ENCODE assay signal across 17 mouse cellular contexts in the genomic region with DNA sequence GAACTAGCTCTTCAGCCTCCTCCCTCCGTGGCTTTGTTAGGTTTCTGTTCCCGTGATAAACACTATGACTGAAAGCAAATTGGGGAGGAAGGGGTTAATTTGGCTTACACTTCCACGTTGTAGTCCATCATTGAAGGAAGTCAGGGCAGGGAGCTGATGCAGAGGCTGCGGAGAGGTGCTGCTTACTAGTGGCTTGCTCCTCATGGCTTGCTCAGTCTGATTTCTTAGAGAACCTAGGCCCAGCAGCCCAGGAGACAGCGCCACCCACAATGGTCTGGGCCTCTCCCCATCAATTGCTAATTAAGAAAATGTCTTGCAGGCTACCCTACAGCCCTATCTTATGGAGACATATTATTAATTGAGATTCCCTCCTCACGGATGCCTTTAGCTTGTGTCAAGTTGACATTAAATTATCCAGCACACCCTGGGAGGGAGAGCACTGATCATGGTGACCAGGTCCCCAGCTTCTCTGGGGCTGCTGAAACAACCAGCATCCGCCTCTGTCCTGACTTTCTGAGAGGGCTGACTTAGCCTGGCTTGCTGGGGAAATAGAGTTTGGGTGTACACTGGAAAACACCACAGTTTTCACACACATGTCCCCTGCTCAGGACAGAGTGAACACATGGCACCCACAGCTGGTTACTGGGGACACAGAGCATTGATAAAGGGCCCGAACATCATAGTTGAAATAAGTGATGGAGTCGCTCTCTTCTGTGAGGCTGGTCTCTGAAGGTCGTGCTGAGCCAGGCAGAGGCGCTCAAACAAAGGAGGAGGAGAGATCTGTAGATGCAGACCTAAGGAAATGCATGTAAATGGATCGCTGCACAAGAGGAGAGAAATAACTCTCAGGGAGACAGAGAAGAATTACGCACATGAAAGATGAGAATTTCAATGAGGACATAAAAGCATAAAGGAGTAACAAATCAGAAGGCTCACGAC. TPM values are rescaled to one million over a fixed set of nuclear protein-coding genes. Genes with fewer than 3 reads are reported as not detected.
DNase-seq lines count a peak whose midpoint lies in the region; ATAC-seq lines count a peak whose summit lies in the region.
"Had no signal": no experiment of that assay in that cellular context is flagged by ENCODE, and none has a peak within 500 bp of the region (broad histone marks: within the 10 kb centered on the region; RNA-seq: fewer than 3 reads in every experiment).

No protein-coding gene starts in this region.

- peak; percentile 56 for ATAC-seq in neural tube, embryonic 11.5 days (ENCODE audit: insufficient read depth, low FRiP score, low TSS enrichment)
- peak; percentile 60 for ATAC-seq in hindbrain, embryonic 13.5 days (ENCODE audit: low FRiP score)
- ATAC-seq in midbrain, embryonic 12.5 days (ENCODE audit: low FRiP score, low read depth) = 0 out of 2 replicates have a peak, but pooled peaks have one; percentile 11
- peak; percentile 81 for ATAC-seq in neural tube, embryonic 14.5 days (ENCODE audit: low read depth)

- H3K4me1 ChIP-seq in neural tube, embryonic 11.5 days (ENCODE audit: control insufficient read depth, insufficient read depth, low read length) = 0 out of 2 replicates have a peak, but pooled peaks cover 3% of the 10 kb centered on the region
- H3K4me1 ChIP-seq in hindbrain, embryonic 13.5 days (replicated peaks) = peaks cover 29% of the 10 kb centered on the region
- H3K4me1 ChIP-seq in midbrain, embryonic 12.5 days = peaks cover 15% of the 10 kb centered on the region
- H3K4me1 ChIP-seq in neural tube, embryonic 14.5 days (ENCODE audit: control insufficient read depth, insufficient read depth, low read length) = peaks cover 13% of the 10 kb centered on the region; the same call in 1 of the 2 replicates
- H3K4me1 ChIP-seq: liver, embryonic 15.5 days had no signal

- no peaks in the 10 kb centered on the region for H3K9me3 ChIP-seq in neural tube, embryonic 11.5 days (ENCODE audit: control insufficient read depth, low read length)
- H3K9me3 ChIP-seq in hindbrain, embryonic 13.5 days = no peaks in the 10 kb centered on the region
- H3K9me3 ChIP-seq in midbrain, embryonic 12.5 days = no peaks in the 10 kb centered on the region
- no peaks in the 10 kb centered on the region for H3K9me3 ChIP-seq in neural tube, embryonic 14.5 days (ENCODE audit: control insufficient read depth, low read length)
- H3K9me3 ChIP-seq: embryonic facial prominence, embryonic 10.5 days; heart, embryonic 10.5 days; liver, embryonic 15.5 days had no signal

- H3K4me2 ChIP-seq in neural tube, embryonic 11.5 days (ENCODE audit: low read depth) = no peak overlapping the region
- H3K4me2 ChIP-seq in hindbrain, embryonic 13.5 days = no peak overlapping the region
- no peak overlapping the region for H3K4me2 ChIP-seq in midbrain, embryonic 12.5 days (replicated peaks)
- H3K4me2 ChIP-seq in neural tube, embryonic 14.5 days (ENCODE audit: low read depth, low read length) = peak overlapping the region; percentile 2; the same call in 1 of the 2 replicates
- H3K4me2 ChIP-seq: liver, embryonic 15.5 days had no signal

- peak overlapping the region; percentile 8; the same call in 1 of the 2 replicates for H3K9ac ChIP-seq in neural tube, embryonic 11.5 days (ENCODE audit: low read length)
- no peak overlapping the region for H3K9ac ChIP-seq in hindbrain, embryonic 13.5 days
- no peak overlapping the region for H3K9ac ChIP-seq in midbrain, embryonic 12.5 days (replicated peaks)
- H3K9ac ChIP-seq in neural tube, embryonic 14.5 days (replicated peaks; ENCODE audit: low read depth, low read length) = no peak overlapping the region; the same call in 1 of the 2 replicates
- H3K9ac ChIP-seq: liver, embryonic 15.5 days had no signal

- H3K36me3 ChIP-seq in neural tube, embryonic 11.5 days (ENCODE audit: control insufficient read depth, insufficient read depth, low read length) = no peaks in the 10 kb centered on the region
- H3K36me3 ChIP-seq in hindbrain, embryonic 13.5 days = peaks cover 4% of the 10 kb centered on the region; the same call in 1 of the 2 replicates
- H3K36me3 ChIP-seq in midbrain, embryonic 12.5 days = no peaks in the 10 kb centered on the region
- no peaks in the 10 kb centered on the region for H3K36me3 ChIP-seq in neural tube, embryonic 14.5 days (ENCODE audit: control insufficient read depth, insufficient read depth, low read length)
- H3K36me3 ChIP-seq: embryonic facial prominence, embryonic 10.5 days; liver, embryonic 15.5 days had no signal

- H3K27ac ChIP-seq in neural tube, embryonic 11.5 days (ENCODE audit: low read depth, low read length) = peak overlapping the region; percentile 46
- peak overlapping the region; percentile 76 for H3K27ac ChIP-seq in hindbrain, embryonic 13.5 days
- H3K27ac ChIP-seq in midbrain, embryonic 12.5 days (replicated peaks) = no peak overlapping the region
- peak overlapping the region; percentile 70 for H3K27ac ChIP-seq in neural tube, embryonic 14.5 days (ENCODE audit: low read depth, low read length)
- H3K27ac ChIP-seq: embryonic facial prominence, embryonic 10.5 days; heart, embryonic 10.5 days; liver, embryonic 15.5 days; stomach, postnatal 0 days had no signal

- WGBS in neural tube, embryonic 11.5 days = 57% methylated on average over 14 of the region's 14 CpGs
- WGBS in hindbrain, embryonic 13.5 days = 46% methylated on average over 14 of the region's 14 CpGs
- WGBS in midbrain, embryonic 12.5 days = 65% methylated on average over 14 of the region's 14 CpGs
- 36% methylated on average over 14 of the region's 14 CpGs for WGBS in neural tube, embryonic 14.5 days

- H3K27me3 ChIP-seq in neural tube, embryonic 11.5 days (ENCODE audit: control insufficient read depth, insufficient read depth, low read length) = no peaks in the 10 kb centered on the region
- H3K27me3 ChIP-seq in hindbrain, embryonic 13.5 days = no peaks in the 10 kb centered on the region
- H3K27me3 ChIP-seq in midbrain, embryonic 12.5 days = no peaks in the 10 kb centered on the region
- H3K27me3 ChIP-seq in neural tube, embryonic 14.5 days (ENCODE audit: control insufficient read depth, insufficient read depth, low read length) = no peaks in the 10 kb centered on the region
- H3K27me3 ChIP-seq: liver, embryonic 15.5 days had no signal

- no peak overlapping the region for H3K4me3 ChIP-seq in neural tube, embryonic 11.5 days (ENCODE audit: low read depth, low read length)
- H3K4me3 ChIP-seq in hindbrain, embryonic 13.5 days = no peak overlapping the region
- no peak overlapping the region for H3K4me3 ChIP-seq in midbrain, embryonic 12.5 days
- H3K4me3 ChIP-seq in neural tube, embryonic 14.5 days (ENCODE audit: low read depth, low read length) = no peak overlapping the region
- H3K4me3 ChIP-seq: embryonic facial prominence, embryonic 10.5 days; heart, embryonic 10.5 days; liver, embryonic 15.5 days had no signal

- DNase-seq in neural tube, embryonic 11.5 days (ENCODE audit: low spot score) = no peak
- no peak for DNase-seq in neural tube, embryonic 10.5 days (ENCODE audit: extremely low spot score, low spot score)
- DNase-seq in layer of hippocampus, postnatal 10 days (ENCODE audit: low spot score in 2 of 2) = no peak
- DNase-seq in T-cell, adult 2 months (ENCODE audit: low spot score) = no peak
- DNase-seq in left cerebral cortex, adult 9 months (ENCODE audit: low spot score in 2 of 2) = no peak
- DNase-seq: adrenal gland, postnatal 10 days; gastrocnemius, postnatal 25 days; kidney, adult 11 months; thymus, postnatal 14 days had no signal

RNA-seq across cellular contexts. Expression of a gene that starts 39.2 kb away (rescaled TPM):
- polyA plus RNA-seq in neural tube, embryonic 11.5 days (2014; fragmentation: Nextera tagmentation; extraction: Ambion mirVana) = 1.6 and 2.0 TPM in 2 replicates
- 4.5 and 5.1 TPM in 2 replicates for polyA plus RNA-seq in hindbrain, embryonic 13.5 days (2015; fragmentation: Nextera tagmentation; extraction: Ambion mirVana)
- 2.0 and 2.5 TPM in 2 replicates for polyA plus RNA-seq in midbrain, embryonic 12.5 days (2016; fragmentation: Nextera tagmentation; extraction: Ambion mirVana)
- 18.1 and 24.2 TPM in 2 replicates for polyA plus RNA-seq in neural tube, embryonic 14.5 days (2014; fragmentation: Nextera tagmentation; extraction: Ambion mirVana)
- total RNA-seq in layer of hippocampus, postnatal 10 days (2021) = 100 to 1,000 TPM; 191 to 208 TPM
- total RNA-seq: hematopoietic stem cell, adult 5-6 weeks had no signal

Comparison
In these comparisons a context has a peak if more than half of its experiments do, and no peak if none do; other contexts are left out.
1. ATAC-seq: peak in every context shown above with its lines; median percentile 81 in neural tube, embryonic 14.5 days; 60 in hindbrain, embryonic 13.5 days; 56 in neural tube, embryonic 11.5 days; 11 in midbrain, embryonic 12.5 days.